Mouse (Mus musculus) layer of hippocampus, adult 2 months (tissue): ENCODE results near the gene Olfr344. TPM values are rescaled to one million over a fixed set of nuclear protein-coding genes. Genes with fewer than 3 reads are reported as not detected.

Experiments
- DNase-seq, 2 experiments: peaks; one replicate each; pipeline ENCODE4 v3.0.0; 2022; ENCODE audit warnings: low spot score in 2 of 2
- H3K27ac ChIP-seq: fragments of 200-600 bp; 2 replicates; pipeline ENCODE4 v1.8.1; 2022
- H3K4me3 ChIP-seq: fragments of 200-600 bp; 2 replicates; pipeline ENCODE4 v1.8.1; 2022; ENCODE audit warnings: mild to moderate bottlenecking
- CTCF ChIP-seq: fragments of 200-600 bp; conservative IDR thresholded peaks from 2 replicates; pipeline ENCODE4 v1.8.1; 2022; ENCODE audit warnings: antibody characterized with exemption, mild to moderate bottlenecking, moderate library complexity
- long read RNA-seq, 2 experiments: library from polyadenylated mRNA; stranded (forward); transcript quantifications; one replicate each; pipeline ENCODE4 v2.0.0; 2021; ENCODE audit warnings: borderline mapping rate in 2 of 2
- total RNA-seq, 2 experiments: library from RNA; stranded (reverse); gene quantifications; 2 replicates each; pipeline ENCODE4 v1.2.3; 2021

Olfr344 gene
- total RNA-seq: under 1 TPM in 1 of 2 experiments, not detected in 1; 0.05 TPM
- long read RNA-seq, experiment 1: 0 reads
- long read RNA-seq, experiment 2: 0 reads

GRCm38 (mm10) chr2:36566362-36566761 is at the start of gene Olfr344:
TSS of gene Olfr344 (plus strand) at chr2:36566662.
- no peak for TF ChIP-seq CTCF
- no peak for DNase-seq
- H3K27ac ChIP-seq: no peak within 1 kb of the TSS
- no peak within 1 kb of the TSS for H3K4me3 ChIP-seq

GRCm38 (mm10) chr2:36524698-36525097 is 41.8 kb upstream of the Olfr344 start, which contains the start of gene Olfr342:
TSS of gene Olfr342 (plus strand) at chr2:36524998.
- Histone ChIP-seq H3K4me3 (no peak within 1 kb of the TSS), H3K27ac (no peak within 1 kb of the TSS)
- DNase-seq: no peak
- no peak for TF ChIP-seq CTCF

- H3K4me3 ChIP-seq: no peak overlapping the region
- no peak for TF ChIP-seq CTCF
- no peak overlapping the region for H3K27ac ChIP-seq
- no peak for DNase-seq
Observed at GRCm38 (mm10) chr2:36565156-36565555, 1.3 kb upstream of the Olfr344 start.

GRCm38 (mm10) chr2:36567022-36567421 is 560 bp downstream of the Olfr344 start:
- no peak for TF ChIP-seq CTCF
- no peak overlapping the region for H3K27ac ChIP-seq
- no peak overlapping the region for H3K4me3 ChIP-seq
- no peak for DNase-seq

GRCm38 (mm10) chr2:36567845-36568244 is 1.4 kb downstream of the Olfr344 start:
- Histone ChIP-seq H3K4me3 (no peak overlapping the region), H3K27ac (no peak overlapping the region)
- TF ChIP-seq CTCF: no peak
- no peak for DNase-seq

Other genes with a start within 250 kb of the Olfr344 start
- gene Olfr338, start 193.1 kb upstream of the Olfr344 start, total RNA-seq: under 1 TPM in 1 of 2 experiments, not detected in 1; 0.05 TPM
- not detected for gene Olfr339, start 147.7 kb upstream of the Olfr344 start, total RNA-seq
- gene Olfr340, start 114.1 kb upstream of the Olfr344 start, total RNA-seq: not detected
- not detected for gene Olfr341, start 84.2 kb upstream of the Olfr344 start, total RNA-seq
- gene Olfr342, start 41.7 kb upstream of the Olfr344 start, total RNA-seq: not detected
- gene Olfr345, start 73.4 kb downstream of the Olfr344 start, total RNA-seq: not detected
- gene Olfr346, start 119.1 kb downstream of the Olfr344 start, total RNA-seq: not detected
- gene Olfr347, start 165.2 kb downstream of the Olfr344 start, total RNA-seq: not detected
- not detected for gene Olfr348, start 217.6 kb downstream of the Olfr344 start, total RNA-seq
- gene Olfr50, start 223.9 kb downstream of the Olfr344 start, total RNA-seq: not detected